Mouse (Mus musculus) liver, postnatal 0 days (tissue): ENCODE data around the gene Olfr770. TPM values are rescaled to one million over a fixed set of nuclear protein-coding genes. Genes with fewer than 3 reads are reported as not detected.
"Not testable (repeated sequence)": the region's sequence is repeated elsewhere in the genome, so short reads cannot be mapped to it uniquely, and the experiment has no call there.

ENCODE experiments used
- ATAC-seq: fragments of 200-750 bp; cut with Nextera tagmentation; 2 replicates; pipeline ENCODE4 v1.8.0; 2017; ENCODE audit warnings: mild to moderate bottlenecking, moderate library complexity
- DNase-seq: peaks from one replicate; pipeline ENCODE4 v3.0.0-alpha.2; 2016
- H3K27ac ChIP-seq: fragments of 300-500 bp; sonication (generic); 2 replicates; pipeline ENCODE4 v1.5.1; 2014; ENCODE audit warnings: antibody characterized with exemption, moderate library complexity, mild to moderate bottlenecking, low read depth
- H3K27me3 ChIP-seq: fragments of 300-500 bp; sonication (generic); 2 replicates; pipeline ENCODE4 v1.6.1; 2014; ENCODE audit warnings: low read length, control low read depth, mixed read lengths; ENCODE audit not compliant: insufficient read depth
- H3K36me3 ChIP-seq: fragments of 300-500 bp; sonication (generic); replicated peaks from 2 replicates; pipeline ENCODE4 v1.6.1; 2014; ENCODE audit warnings: mild to moderate bottlenecking, control low read depth, low read length, moderate library complexity, mixed read lengths; ENCODE audit not compliant: insufficient read depth
- H3K4me1 ChIP-seq: fragments of 300-500 bp; sonication (generic); 2 replicates; pipeline ENCODE4 v1.6.1; 2014; ENCODE audit warnings: antibody characterized with exemption, mild to moderate bottlenecking, control low read depth; ENCODE audit not compliant: insufficient read depth
- H3K4me2 ChIP-seq: fragments of 300-500 bp; sonication (generic); 2 replicates; pipeline ENCODE4 v1.6.1; 2014; ENCODE audit warnings: low read depth, mild to moderate bottlenecking, low read length, moderate library complexity, mixed read lengths
- H3K4me3 ChIP-seq: fragments of 300-500 bp; sonication (generic); 2 replicates; pipeline ENCODE4 v1.5.1; 2014; ENCODE audit warnings: low read depth, low read length
- H3K9ac ChIP-seq: fragments of 300-500 bp; sonication (generic); replicated peaks from 2 replicates; pipeline ENCODE4 v1.6.1; 2014; ENCODE audit warnings: mild to moderate bottlenecking, moderate library complexity
- H3K9me3 ChIP-seq: fragments of 300-500 bp; sonication (generic); 2 replicates; pipeline ENCODE4 v1.6.1; 2016; ENCODE audit warnings: mild to moderate bottlenecking, control low read depth, low read length, mixed read lengths
- CTCF ChIP-seq: sonication (generic); IDR thresholded peaks from 2 replicates; pipeline ENCODE4 v1.5.1; 2016; ENCODE audit warnings: antibody characterized with exemption, low read depth
- EP300 ChIP-seq: IDR thresholded peaks from 2 replicates; pipeline ENCODE4 v1.6.1; 2016; ENCODE audit warnings: antibody characterized with exemption, low read depth, mild to moderate bottlenecking
- WGBS: fragments of 180-500 bp; shearing (Covaris S2); extraction: QIAGEN DNeasy Blood & Tissue Kit; methylation state at CpG from one replicate; pipeline ENCODE4 v1.1.7; 2014; ENCODE audit not compliant: insufficient replicate concordance; 5-methylcytosine and 5-hydroxymethylcytosine counted together
- polyA plus RNA-seq: library from polyadenylated mRNA; unstranded; fragments of >200 nt; fragmentation: Nextera tagmentation; extraction: Ambion mirVana; gene quantifications from 2 replicates; pipeline ENCODE4 v1.2.1, GENCODE M21; 2015

Olfr770 gene
- polyA plus RNA-seq, result not detected in 2 replicates

GRCm38 (mm10) chr10:129138898-129139297 lies at the start of gene Olfr770:
TSS of gene Olfr770 (minus strand) at chr10:129138998.
- 83% methylated on average over 2 of the region's 2 CpGs for WGBS
- Histone ChIP-seq H3K36me3 (no peaks in the 10 kb centered on the region), H3K4me1 (no peaks in the 10 kb centered on the region), H3K4me2 (no peak within 1 kb of the TSS), H3K9me3 (no peaks in the 10 kb centered on the region), H3K9ac (no peak within 1 kb of the TSS), H3K27ac (no peak within 1 kb of the TSS), H3K4me3 (no peak within 1 kb of the TSS), H3K27me3 (no peaks in the 10 kb centered on the region)
- DNase-seq, result no peak
- no peak for ATAC-seq
- TF ChIP-seq CTCF (no peak), EP300 (no peak)

- DNase-seq, H3K4me2 ChIP-seq, ATAC-seq: not testable (repeated sequence)
Observed at GRCm38 (mm10) chr10:129187319-129187718, 48.5 kb upstream of the Olfr770 start, which contains the start of gene Olfr773. TSS of gene Olfr773 (minus strand) at chr10:129187419.

DNA sequence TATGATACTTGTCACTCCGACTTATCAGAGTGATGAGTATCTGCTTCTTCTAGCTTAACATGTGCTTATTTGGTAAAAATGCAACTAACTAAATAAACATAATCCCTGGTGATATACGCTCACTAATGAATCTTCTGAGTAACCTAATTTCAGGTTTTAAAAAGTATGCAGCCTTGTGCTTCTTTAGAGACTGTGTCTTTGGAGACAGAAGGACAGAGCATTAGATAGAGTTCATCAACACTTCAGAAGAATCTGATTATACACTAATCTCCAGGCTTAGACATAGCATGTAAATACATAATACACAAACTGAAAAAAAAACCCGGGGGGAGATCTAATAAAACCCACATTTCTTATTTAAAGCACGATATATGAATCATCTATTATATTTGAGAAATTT lies 39.0 kb upstream of the Olfr770 start, which contains the start of gene Olfr772:
Gene Olfr772 (minus strand): TSS at position 101 of the 400 bp plus-strand sequence.
- not testable (repeated sequence) for DNase-seq
- WGBS, result 63% methylated on average over 3 of the region's 4 CpGs

More at GRCm38 (mm10) chr10:129187319-129187718, 48.5 kb upstream of the Olfr770 start, which contains the start of gene Olfr773:
- not testable (repeated sequence) for H3K27me3 ChIP-seq, H3K4me3 ChIP-seq, H3K9ac ChIP-seq, H3K9me3 ChIP-seq, H3K36me3 ChIP-seq, H3K4me1 ChIP-seq, H3K27ac ChIP-seq

GRCm38 (mm10) chr10:129164651-129165050 lies 25.9 kb upstream of the Olfr770 start, which contains the start of gene Olfr771:
TSS of gene Olfr771 (minus strand) at chr10:129164751.
- ATAC-seq, result no peak
- WGBS, result 73% methylated on average over 1 of the region's 1 CpGs
- H3K4me2 ChIP-seq, result no peak within 1 kb of the TSS

More for the DNA sequence above, 39.0 kb upstream of the Olfr770 start, which contains the start of gene Olfr772:
- H3K36me3 ChIP-seq, H3K4me2 ChIP-seq, H3K9me3 ChIP-seq, H3K27me3 ChIP-seq, H3K27ac ChIP-seq, H3K4me3 ChIP-seq, ATAC-seq, H3K4me1 ChIP-seq, H3K9ac ChIP-seq: not testable (repeated sequence)

DNA sequence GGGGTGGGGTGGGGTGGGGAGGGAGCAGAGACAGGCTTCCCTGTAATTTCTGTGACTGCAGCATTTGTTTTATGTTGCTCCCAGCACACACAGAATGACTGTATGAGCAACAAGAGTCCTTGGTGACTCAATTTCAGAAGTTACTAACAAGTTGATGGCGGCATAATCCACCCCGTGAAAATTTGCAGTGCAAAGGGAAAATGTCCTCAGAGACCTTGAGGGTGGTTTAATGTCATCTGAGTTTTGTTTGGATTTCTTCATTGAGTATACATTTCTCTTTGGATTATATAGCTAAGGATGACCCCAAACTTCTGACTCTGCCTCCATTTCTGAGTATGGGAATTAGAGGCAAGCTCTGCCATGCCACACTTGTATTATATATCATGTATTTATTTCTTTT lies 21.0 kb downstream of the Olfr770 start, which contains the start of gene Olfr769:
Gene Olfr769 (minus strand): TSS at position 101 of the 400 bp plus-strand sequence.
- Histone ChIP-seq H3K4me3 (no peak within 1 kb of the TSS), H3K9me3 (no peaks in the 10 kb centered on the region), H3K9ac (no peak within 1 kb of the TSS), H3K36me3 (no peaks in the 10 kb centered on the region), H3K27ac (no peak within 1 kb of the TSS), H3K27me3 (no peaks in the 10 kb centered on the region), H3K4me1 (no peaks in the 10 kb centered on the region), H3K4me2 (no peak within 1 kb of the TSS)
- TF ChIP-seq CTCF, result no peak
- TF ChIP-seq EP300, result no peak
- 87% methylated on average over 2 of the region's 2 CpGs for WGBS
- no peak for DNase-seq
- no peak for ATAC-seq

More at GRCm38 (mm10) chr10:129164651-129165050, 25.9 kb upstream of the Olfr770 start, which contains the start of gene Olfr771:
- no peak for DNase-seq
- no peaks in the 10 kb centered on the region for H3K27me3 ChIP-seq
- H3K9ac ChIP-seq, result no peak within 1 kb of the TSS
- H3K4me1 ChIP-seq, result no peaks in the 10 kb centered on the region
- H3K9me3 ChIP-seq, result no peaks in the 10 kb centered on the region
- no peak within 1 kb of the TSS for H3K27ac ChIP-seq
- H3K36me3 ChIP-seq, result no peaks in the 10 kb centered on the region
- TF ChIP-seq EP300 (no peak), CTCF (no peak)
- no peak within 1 kb of the TSS for H3K4me3 ChIP-seq

DNA sequence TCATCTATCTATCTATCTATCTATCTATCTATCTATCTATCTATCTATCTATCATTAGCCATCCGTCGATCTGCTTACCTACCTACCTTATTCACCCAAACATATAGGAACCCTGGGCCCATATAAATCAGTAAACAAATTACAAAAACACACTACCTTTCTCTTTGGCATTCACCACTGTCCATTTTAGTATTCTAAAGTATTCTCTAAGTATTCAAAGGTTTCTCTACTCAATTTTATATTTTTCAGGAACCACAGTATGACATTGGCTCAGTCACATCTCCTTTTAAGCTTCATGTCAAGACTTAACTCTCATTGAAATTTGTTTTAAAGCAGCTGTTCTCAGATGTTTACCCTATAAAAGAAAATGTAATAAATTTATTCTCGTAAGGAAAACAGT lies 23.7 kb downstream of the Olfr770 start:
- no peak for TF ChIP-seq CTCF
- TF ChIP-seq EP300, result no peak
- Histone ChIP-seq H3K4me2 (no peak overlapping the region), H3K4me3 (no peak overlapping the region), H3K27me3 (no peaks in the 10 kb centered on the region), H3K27ac (no peak overlapping the region), H3K9ac (no peak overlapping the region), H3K4me1 (no peaks in the 10 kb centered on the region), H3K36me3 (no peaks in the 10 kb centered on the region), H3K9me3 (no peaks in the 10 kb centered on the region)
- WGBS, result 92% methylated on average over 3 of the region's 3 CpGs
- no peak for ATAC-seq
- no peak for DNase-seq

DNA sequence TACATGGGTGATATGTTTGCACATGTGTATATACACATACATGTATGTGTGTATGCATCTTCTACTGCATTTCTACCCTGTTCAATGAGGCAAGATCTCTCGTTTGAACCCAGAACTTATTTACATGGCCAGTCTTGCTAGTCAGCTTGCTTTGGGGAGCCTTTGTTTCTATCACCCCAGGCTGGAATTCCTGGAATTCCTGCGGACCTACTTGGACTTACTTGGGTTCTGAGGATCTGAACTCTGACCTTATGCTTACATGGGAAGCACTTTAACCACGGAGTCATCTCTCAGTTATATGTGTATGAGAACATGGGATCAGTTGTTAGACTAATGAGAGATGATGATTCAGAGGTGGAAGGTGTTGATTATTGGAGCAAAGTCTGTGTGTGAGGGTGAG lies 37.6 kb downstream of the Olfr770 start:
- H3K9ac ChIP-seq, result no peak overlapping the region
- no peak for ATAC-seq
- 39% methylated on average over 3 of the region's 3 CpGs for WGBS
- H3K36me3 ChIP-seq, result no peaks in the 10 kb centered on the region
- TF ChIP-seq CTCF (no peak), EP300 (no peak)
- H3K4me3 ChIP-seq, result no peak overlapping the region
- H3K4me1 ChIP-seq, result no peaks in the 10 kb centered on the region
- H3K9me3 ChIP-seq, result no peaks in the 10 kb centered on the region
- H3K4me2 ChIP-seq, result no peak overlapping the region
- DNase-seq, result no peak
- H3K27ac ChIP-seq, result no peak overlapping the region
- H3K27me3 ChIP-seq, result no peaks in the 10 kb centered on the region
